Mouse (Mus musculus): ENCODE data around the gene Gm5141. TPM values are rescaled to one million over a fixed set of nuclear protein-coding genes. Genes with fewer than 3 reads are reported as not detected.
A peak's percentile ranks its signal among the peaks of the same experiment; 100 is the strongest.
"Not testable (repeated sequence)": the region's sequence is repeated elsewhere in the genome, so short reads cannot be mapped to it uniquely, and the experiment has no call there.

Gm5141 gene
- total RNA-seq (2021) = 1 to 10 TPM; 4.1 to 5.8 TPM
- long read RNA-seq, experiment 1, partial matches to known transcripts = 1 of 1 reads
- long read RNA-seq, experiment 1, other reads (novel, unspliced or antisense) = 0 of 1 reads
- long read RNA-seq, experiment 2, transcript Gm5141-202 (4 exons, 3,279 nt) = major isoform, 5 of 6 reads
- long read RNA-seq, experiment 2, partial matches to known transcripts = 0 of 6 reads
- long read RNA-seq, experiment 2, other reads (novel, unspliced or antisense) = 1 of 6 reads

DNA sequence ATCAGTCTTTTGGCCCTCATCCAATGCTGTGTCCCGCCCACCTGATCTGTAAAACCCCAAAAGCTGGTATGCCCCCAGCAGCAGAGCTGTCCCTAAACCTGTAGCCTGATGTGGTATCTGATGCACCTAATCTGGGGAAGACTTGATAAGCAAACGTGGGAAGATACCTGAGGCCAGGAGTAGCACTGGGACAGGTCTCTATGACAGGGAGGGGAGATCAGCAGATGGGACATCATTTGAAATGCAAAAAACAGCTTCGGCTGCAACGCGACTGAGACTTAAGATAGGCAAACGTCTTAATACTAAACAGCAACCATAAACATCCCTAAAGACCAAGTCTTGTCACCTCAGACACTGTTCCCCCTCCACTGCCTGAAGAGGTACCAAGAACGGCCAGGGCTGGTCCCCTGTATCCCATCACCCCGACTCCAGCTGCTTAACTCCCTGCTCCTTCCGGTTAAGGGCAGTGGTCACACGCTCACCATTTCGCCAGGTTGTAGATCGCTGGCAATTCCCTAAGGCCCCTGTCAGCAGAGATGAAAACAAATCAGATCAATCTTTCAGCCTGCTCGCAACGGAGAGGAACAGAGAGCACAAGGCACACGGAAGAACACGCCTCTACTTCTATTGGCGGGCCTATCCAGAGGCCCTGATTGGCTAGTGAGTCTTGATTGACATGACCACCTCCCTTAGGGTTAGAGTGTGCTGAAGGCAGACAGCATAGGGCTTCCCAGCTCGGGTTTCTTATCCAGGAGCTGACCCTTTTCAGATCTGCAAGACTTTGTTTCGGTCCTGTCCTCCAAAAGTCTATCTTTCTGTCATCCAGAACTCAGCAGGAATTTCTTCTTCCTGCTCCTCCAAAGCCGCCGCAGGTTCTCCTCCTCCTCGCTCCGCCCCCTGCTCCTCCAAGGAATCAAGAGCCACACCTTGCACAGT lies at the start of gene Gm5141:
Gene Gm5141, minus strand, starts transcription at position 610 of the 936 bp plus-strand sequence.
- peak; percentile 45 to 52 for DNase-seq (ENCODE audit: low spot score in 2 of 2)

DNA sequence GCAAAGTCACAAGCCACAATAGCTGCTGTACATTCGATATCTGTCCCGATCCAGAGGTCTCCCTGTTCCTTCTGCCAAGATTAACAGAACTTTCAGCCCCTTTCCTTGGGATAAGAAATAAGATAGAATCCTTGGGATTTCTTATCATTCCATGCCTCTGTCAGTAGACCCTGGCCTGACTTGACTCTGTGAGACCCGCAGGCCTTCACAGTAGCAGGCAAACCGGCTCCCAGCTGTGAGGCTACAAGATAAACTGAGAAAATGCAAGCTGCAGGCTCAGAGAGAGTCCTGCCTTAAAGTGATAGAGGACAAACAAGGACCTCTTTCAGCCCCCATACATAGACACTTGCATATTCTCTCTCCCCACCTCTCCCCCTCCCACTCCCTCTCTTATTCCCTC lies 47.7 kb upstream of the Gm5141 start:
- DNase-seq (ENCODE audit: low spot score in 2 of 2) = no peak

DNA sequence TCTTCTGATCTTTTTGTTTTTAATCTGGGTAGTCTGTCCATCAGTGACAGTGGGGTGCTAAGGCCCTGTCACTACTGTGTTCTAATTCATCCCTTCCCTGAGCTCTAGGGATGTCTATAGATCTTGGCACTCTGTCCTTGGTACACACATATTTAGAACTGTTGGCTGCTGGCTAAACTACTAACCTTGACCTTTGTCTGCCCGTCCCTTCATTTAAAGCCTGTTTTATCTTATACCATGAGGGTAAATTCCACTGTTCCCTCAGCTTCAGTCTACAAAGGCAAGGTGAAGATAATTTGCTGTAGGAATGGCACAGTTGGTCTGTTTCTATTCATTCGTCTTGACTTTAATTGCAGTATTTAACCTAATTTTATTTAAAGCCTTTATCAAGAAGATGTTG lies 46.6 kb upstream of the Gm5141 start:
- DNase-seq (ENCODE audit: low spot score in 2 of 2) = no peak

DNA sequence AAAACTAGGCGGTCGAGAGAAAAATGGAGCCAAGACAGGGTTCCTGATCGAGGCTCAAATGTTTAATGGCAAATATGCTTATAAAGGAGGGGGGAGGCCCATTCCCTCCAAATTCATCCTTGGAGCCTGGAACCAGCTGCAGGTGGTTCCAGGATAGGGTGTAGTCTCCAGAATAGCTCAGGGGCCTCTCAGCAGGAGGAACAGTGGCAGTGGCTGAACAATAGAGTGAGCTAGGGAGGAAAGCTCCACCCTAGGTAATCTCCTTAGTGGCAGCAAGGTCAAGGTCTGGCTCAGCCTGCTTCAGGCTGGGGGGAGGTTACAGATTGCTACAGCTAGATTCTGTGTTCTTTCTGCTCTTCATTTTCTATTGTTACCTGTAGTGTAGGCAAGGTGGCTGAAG lies 30.1 kb upstream of the Gm5141 start:
- not testable (repeated sequence) for DNase-seq (ENCODE audit: low spot score in 2 of 2)

DNA sequence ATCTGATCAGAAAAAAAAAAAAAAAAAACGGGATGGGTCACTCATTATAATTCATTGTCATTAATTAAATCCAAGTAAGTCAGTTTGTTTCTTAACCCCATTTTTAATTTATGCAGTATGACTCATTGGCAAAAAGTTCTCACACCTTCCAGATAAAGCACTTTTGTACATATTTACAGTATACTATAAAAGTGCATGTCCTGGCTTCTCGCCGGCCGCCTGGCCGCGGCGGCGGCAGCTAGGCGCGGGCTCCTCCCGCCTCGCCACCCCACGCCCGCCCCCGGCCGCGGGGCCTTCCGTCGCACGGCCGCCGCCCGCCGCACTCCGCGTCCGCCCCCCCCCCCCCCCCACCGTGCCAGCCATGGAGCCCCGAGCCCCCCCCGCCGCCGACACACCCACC lies 27.1 kb upstream of the Gm5141 start:
- DNase-seq (ENCODE audit: low spot score in 2 of 2) = no peak

DNA sequence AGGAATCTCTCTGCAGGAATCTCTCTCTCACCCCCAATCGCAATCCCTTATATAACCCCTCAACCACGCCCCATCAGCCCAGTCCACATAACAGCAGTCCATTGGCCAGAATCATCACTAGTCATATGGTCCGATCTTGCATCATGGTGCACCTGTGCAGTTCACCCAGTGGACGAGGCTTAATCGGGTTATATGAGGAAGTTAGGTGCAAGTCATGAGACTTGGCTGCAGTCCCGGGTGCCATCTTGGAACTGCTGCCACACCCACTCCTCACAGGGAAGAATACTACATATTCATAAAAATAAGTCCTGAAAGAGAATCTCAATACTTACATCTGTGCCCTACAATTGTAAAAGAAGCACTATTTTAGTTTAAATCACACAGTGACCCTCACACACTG lies 22.4 kb upstream of the Gm5141 start:
- DNase-seq (ENCODE audit: low spot score in 2 of 2) = not testable (repeated sequence)

DNA sequence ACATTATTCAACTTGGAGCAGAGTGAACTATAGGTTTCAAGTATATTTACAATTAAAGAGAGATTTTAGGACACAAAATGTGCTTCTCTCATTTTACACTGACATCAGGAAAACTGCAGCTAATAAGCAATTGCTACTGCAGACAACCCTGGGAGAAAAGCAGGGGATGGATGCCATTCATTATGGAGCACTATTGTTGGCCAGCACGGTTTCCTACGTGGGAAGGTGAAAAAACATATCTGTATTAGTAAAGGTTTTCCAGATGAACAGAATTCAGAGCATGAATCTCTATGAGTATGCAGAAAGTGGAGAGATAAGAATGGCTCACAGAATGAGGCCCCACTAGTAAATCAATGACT lies 506 bp upstream of the Gm5141 start:
- not testable (repeated sequence) for DNase-seq (ENCODE audit: low spot score in 2 of 2)

DNA sequence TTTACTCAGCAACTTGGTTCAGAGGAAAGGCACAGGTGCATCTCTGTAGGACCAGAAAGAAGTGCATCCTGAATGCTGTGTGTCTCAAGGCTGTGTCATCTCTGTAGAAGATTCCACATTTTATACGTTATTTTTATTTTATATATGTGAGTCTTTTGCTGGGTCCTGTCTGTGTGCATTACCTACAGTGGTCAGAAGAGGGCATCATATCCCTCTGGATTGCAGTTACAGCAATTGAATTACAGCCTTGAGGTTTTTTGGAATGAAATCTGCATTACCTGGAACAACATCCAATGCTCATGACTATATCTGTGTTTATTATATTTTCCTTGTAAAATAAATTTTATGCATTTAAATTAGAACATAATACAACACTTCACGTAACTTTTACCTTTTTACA lies 21.8 kb downstream of the Gm5141 start:
- peak; percentile 47 to 63 for DNase-seq (ENCODE audit: low spot score in 2 of 2)

DNA sequence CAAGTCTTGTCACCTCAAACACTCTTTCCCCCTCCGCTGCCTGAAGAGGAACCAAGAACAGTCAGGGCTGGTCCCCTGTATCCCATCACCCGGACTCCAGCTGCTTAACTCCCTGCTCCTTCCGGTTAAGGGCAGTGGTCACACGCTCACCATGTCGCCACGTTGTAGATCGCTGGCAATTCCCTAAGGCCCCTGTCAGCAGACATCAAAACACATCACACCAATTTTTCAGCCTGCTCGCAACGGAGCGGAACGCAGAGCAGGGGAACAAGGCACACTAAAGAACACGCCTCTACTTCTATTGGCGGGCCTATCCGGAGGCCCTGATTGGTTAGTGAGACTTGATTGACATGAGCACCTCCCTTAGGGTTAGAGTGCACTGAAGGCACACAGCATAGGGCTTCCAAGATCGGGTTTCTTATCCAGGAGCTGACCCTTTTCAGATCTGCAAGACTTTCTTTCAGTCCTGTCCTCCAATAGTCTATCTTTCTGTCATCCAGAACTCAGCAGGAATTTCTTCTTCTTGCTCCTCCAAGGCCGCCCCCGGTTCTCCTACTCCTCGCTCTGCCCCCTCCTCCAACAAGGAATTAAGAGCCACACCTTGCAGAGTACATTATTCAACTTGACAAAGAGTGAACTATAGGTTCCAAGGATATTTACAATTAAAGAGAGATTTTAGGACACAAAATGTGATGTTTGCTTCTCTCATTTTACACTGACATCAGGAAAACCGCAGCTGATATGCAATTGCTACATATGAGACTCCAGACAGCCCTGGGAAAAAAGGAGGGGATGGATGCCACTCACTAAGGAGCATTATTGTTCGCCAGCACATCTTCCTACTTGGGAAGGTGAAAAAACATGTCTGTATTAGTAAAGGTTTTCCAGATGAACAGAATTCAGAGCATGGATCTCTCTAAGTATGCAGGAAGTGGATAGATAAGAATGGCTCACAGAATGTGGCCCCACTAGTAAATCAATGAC lies 24.9 kb downstream of the Gm5141 start, which contains the start of gene Platr25:
Gene Platr25, minus strand, starts transcription at position 278 of the 984 bp plus-strand sequence.
- DNase-seq (ENCODE audit: low spot score in 2 of 2) = peak; percentile 4 to 36

DNA sequence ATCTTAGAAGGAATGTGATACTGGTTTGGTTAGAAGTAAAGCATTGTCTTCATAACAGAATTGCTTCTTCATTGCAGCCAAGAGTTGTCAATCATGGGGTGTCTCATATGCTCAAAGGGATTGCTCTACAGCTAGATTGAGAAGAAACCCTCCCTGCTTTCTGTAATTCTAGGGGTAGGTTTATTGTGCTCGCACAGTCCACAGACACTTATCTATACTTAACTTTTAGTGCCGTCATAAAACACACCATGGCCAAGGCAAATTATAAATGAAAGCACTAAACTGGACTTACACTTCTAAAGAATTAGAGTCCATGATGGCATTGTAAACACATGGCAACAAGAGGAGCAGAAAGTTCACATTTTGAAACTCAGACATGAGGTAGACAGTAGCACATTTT lies 52.3 kb downstream of the Gm5141 start:
- DNase-seq (ENCODE audit: low spot score in 2 of 2) = no peak

Small RNA genes within 50 kb of the gene (microRNA-seq; reads per million reads assigned to microRNA genes)
- gene Gm24588 (0 reads per million in 2 experiments), gene Mir713 (0 reads per million in 2 experiments)

Other genes with a start within 250 kb of the Gm5141 start
- 1 to 10 TPM in 1 of 2 experiments, not detected in 1; 1.3 TPM for gene Zfp935, start 227.3 kb downstream of the Gm5141 start, total RNA-seq (2021)
- gene Zfp934, start 214.6 kb downstream of the Gm5141 start, total RNA-seq (2021) = 10 to 100 TPM in 1 of 2 experiments, 1 to 10 TPM in 1; 8.7 to 10.2 TPM
- 1 to 10 TPM; 2.9 to 4.7 TPM for gene 6720489N17Rik, start 161.6 kb downstream of the Gm5141 start, total RNA-seq (2021)
- 10 to 100 TPM; 14.8 to 15.7 TPM for gene Platr25, start 25.1 kb downstream of the Gm5141 start, total RNA-seq (2021)
- gene Fbp2, start 72.6 kb upstream of the Gm5141 start, total RNA-seq (2021) = not detected
- 1 to 10 TPM in 1 of 2 experiments, under 1 TPM in 1; 0.70 to 1.3 TPM for gene Fbp1, start 102.5 kb upstream of the Gm5141 start, total RNA-seq (2021)
- gene 2010111I01Rik, start 179.1 kb upstream of the Gm5141 start, total RNA-seq (2021) = 100 to 1,000 TPM; 104 to 111 TPM